Mouse (Mus musculus) limb, embryonic 15.5 days (tissue): ENCODE data around the gene Gm10645. TPM values are rescaled to one million over a fixed set of nuclear protein-coding genes. Genes with fewer than 3 reads are reported as not detected.

Source experiments
- ATAC-seq: fragments of 200-750 bp; cut with Nextera tagmentation; 2 replicates; pipeline ENCODE4 v1.8.0; 2017; ENCODE audit warnings: low read depth, moderate TSS enrichment; ENCODE audit not compliant: insufficient number of reproducible peaks, low FRiP score, low TSS enrichment
- H3K27ac ChIP-seq: fragments of 300-500 bp; sonication (generic); 2 replicates; pipeline ENCODE4 v1.5.1; 2015; ENCODE audit warnings: moderate library complexity, mild to moderate bottlenecking, inconsistent platforms
- H3K27me3 ChIP-seq: fragments of 300-500 bp; sonication (generic); 2 replicates; pipeline ENCODE4 v1.6.1; 2015; ENCODE audit warnings: inconsistent platforms
- H3K36me3 ChIP-seq: fragments of 300-500 bp; sonication (generic); 2 replicates; pipeline ENCODE4 v1.6.1; 2015; ENCODE audit warnings: inconsistent platforms
- H3K4me1 ChIP-seq: fragments of 300-500 bp; sonication (generic); 2 replicates; pipeline ENCODE4 v1.6.1; 2015; ENCODE audit warnings: inconsistent platforms
- H3K4me2 ChIP-seq: fragments of 300-500 bp; sonication (generic); 2 replicates; pipeline ENCODE4 v1.6.1; 2015; ENCODE audit warnings: mild to moderate bottlenecking, inconsistent platforms
- H3K4me3 ChIP-seq: fragments of 300-500 bp; sonication (generic); 2 replicates; pipeline ENCODE4 v1.5.1; 2015; ENCODE audit warnings: mild to moderate bottlenecking, inconsistent platforms
- H3K9ac ChIP-seq: fragments of 300-500 bp; sonication (generic); 2 replicates; pipeline ENCODE4 v1.6.1; 2015; ENCODE audit warnings: inconsistent platforms
- H3K9me3 ChIP-seq: fragments of 300-500 bp; sonication (generic); 2 replicates; pipeline ENCODE4 v1.6.1; 2016; ENCODE audit warnings: inconsistent platforms
- WGBS: fragments of 180-500 bp; shearing (Covaris S2); methylation state at CpG from one replicate; pipeline ENCODE4 v1.1.7; 2015; 5-methylcytosine and 5-hydroxymethylcytosine counted together
- polyA plus RNA-seq: library from polyadenylated mRNA; unstranded; fragments of >200 nt; fragmentation: Nextera tagmentation; extraction: Ambion mirVana; gene quantifications from 2 replicates; pipeline ENCODE4 v1.2.1, GENCODE M21; 2015

Gene Gm10645
- polyA plus RNA-seq, 1 experiment from 2014 or later = 0.70 TPM

DNA sequence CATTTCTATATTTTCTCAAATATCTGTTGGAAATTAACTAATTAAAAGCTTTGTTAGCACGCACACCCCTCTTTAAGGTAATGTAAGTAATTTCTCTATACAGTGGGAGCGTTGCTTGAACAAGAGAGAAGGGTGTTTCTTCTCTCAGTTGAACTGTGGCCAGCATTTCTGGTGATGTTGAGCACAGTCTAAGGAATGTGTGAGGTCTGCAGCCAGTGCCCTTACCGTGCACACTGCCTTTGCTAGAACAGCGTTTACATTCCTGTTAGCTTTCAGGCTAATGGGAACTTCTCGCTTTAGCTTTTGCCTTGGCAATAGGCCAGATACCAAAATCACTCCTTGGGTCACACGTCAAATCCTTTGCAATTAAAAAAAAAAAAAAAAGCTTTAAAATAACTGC lies 20.4 kb upstream of the Gm10645 start:
- ATAC-seq = no peak
- Histone ChIP-seq H3K4me2 (no peak overlapping the region), H3K9ac (no peak overlapping the region), H3K36me3 (no peaks in the 10 kb centered on the region), H3K27me3 (no peaks in the 10 kb centered on the region), H3K4me1 (peaks cover 7% of the 10 kb centered on the region; the same call in 1 of the 2 replicates), H3K4me3 (no peak overlapping the region), H3K9me3 (no peaks in the 10 kb centered on the region), H3K27ac (no peak overlapping the region)
- WGBS = 32% methylated on average over 6 of the region's 6 CpGs

- no peak for ATAC-seq
- H3K4me1 ChIP-seq = peaks cover 13% of the 10 kb centered on the region; the same call in 1 of the 2 replicates
- H3K36me3 ChIP-seq = no peaks in the 10 kb centered on the region
- H3K4me2 ChIP-seq = no peak overlapping the region
- no peaks in the 10 kb centered on the region for H3K9me3 ChIP-seq
- H3K27ac ChIP-seq = no peak overlapping the region
- 56% methylated on average over 5 of the region's 5 CpGs for WGBS
- H3K9ac ChIP-seq = no peak overlapping the region
- H3K4me3 ChIP-seq = no peak overlapping the region
- no peaks in the 10 kb centered on the region for H3K27me3 ChIP-seq
These were observed 16.8 kb upstream of the Gm10645 start for GRCm38 (mm10) chr8:83182784-83183183.

GRCm38 (mm10) chr8:83181851-83182482 lies 16.0 kb upstream of the Gm10645 start:
- H3K36me3 ChIP-seq = no peaks in the 10 kb centered on the region
- H3K27me3 ChIP-seq = no peaks in the 10 kb centered on the region
- no peaks in the 10 kb centered on the region for H3K9me3 ChIP-seq
- no peak for ATAC-seq
- H3K4me1 ChIP-seq = peaks cover 18% of the 10 kb centered on the region; the same call in 1 of the 2 replicates
- no peak overlapping the region for H3K4me3 ChIP-seq
- H3K9ac ChIP-seq = no peak overlapping the region
- H3K27ac ChIP-seq = no peak overlapping the region
- no peak overlapping the region for H3K4me2 ChIP-seq
- WGBS = 54% methylated on average over 6 of the region's 6 CpGs

- Histone ChIP-seq H3K4me3 (no peak overlapping the region), H3K27ac (no peak overlapping the region), H3K4me1 (peaks cover 15% of the 10 kb centered on the region; the same call in 1 of the 2 replicates), H3K9me3 (no peaks in the 10 kb centered on the region), H3K36me3 (no peaks in the 10 kb centered on the region), H3K9ac (no peak overlapping the region), H3K27me3 (no peaks in the 10 kb centered on the region), H3K4me2 (no peak overlapping the region)
- 11% methylated on average over 9 of the region's 9 CpGs for WGBS
- no peak for ATAC-seq
These were observed 12.3 kb upstream of the Gm10645 start for GRCm38 (mm10) chr8:83178228-83178742.

DNA sequence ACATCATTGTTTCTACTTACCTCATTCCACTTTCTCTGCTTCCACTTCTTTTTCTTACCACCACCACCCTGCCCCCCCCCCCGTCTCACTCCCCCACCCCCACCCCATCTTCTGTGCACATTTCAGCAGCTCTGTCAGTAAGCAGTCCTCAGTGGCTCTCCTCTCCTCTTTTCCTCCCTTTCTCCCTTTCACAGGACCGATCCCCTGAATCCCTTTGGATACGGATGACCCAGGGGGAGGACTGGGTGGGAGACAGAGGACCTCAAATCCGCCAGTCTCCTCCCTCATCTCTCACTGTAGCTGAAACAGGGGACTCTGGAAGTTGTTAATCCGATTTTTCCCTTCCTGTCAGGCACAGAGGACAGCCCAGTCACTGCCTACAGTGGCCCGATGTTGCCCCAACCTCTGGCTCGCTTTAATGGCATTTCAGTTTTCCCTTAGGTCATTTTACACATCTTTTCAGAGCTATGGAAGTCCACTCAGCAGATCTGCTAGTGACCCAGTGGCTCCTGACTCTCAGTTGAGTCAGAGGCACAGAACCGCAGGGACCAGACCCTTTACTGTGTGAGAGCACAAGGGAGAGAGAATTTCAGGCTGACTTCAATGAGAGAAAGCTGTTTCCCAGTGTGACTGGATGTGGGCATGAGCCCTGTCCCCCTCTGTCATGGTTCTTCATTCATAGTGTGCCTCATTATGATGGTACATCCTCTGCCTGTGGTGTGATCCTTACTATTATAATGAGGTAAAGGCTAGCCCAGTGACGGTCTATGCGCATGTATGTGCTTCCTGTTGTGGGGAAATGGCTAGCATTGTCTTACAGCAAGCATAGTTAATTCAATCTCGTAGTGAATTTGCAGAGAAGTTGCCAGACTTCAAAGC lies 11.6 kb upstream of the Gm10645 start:
- H3K9me3 ChIP-seq = no peaks in the 10 kb centered on the region
- WGBS = 28% methylated on average over 11 of the region's 11 CpGs
- H3K36me3 ChIP-seq = no peaks in the 10 kb centered on the region
- H3K27ac ChIP-seq = no peak overlapping the region
- H3K4me3 ChIP-seq = no peak overlapping the region
- peaks cover 10% of the 10 kb centered on the region; the same call in 1 of the 2 replicates for H3K4me1 ChIP-seq
- H3K27me3 ChIP-seq = no peaks in the 10 kb centered on the region
- H3K9ac ChIP-seq = no peak overlapping the region
- no peak overlapping the region for H3K4me2 ChIP-seq
- ATAC-seq = no peak

DNA sequence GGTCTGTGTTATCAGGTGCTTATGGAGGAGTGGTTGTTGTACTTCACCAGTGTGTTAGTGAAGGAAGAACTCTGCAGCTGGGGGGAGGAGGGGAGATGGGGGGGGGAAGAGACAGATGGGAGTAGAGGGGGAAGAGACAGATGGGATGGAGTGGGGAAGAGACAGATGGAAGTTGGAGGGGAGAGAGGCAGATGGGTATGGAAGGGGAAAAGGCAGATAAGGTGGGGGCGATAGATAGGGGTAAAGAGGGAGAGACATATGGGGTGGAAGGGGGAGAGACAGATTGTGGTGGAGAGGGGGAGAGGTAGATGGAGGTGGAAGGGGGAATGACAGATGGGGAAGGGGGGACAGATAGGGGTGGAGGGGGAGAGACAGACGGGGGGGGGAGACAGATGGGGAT lies 10.8 kb upstream of the Gm10645 start:
- no peak overlapping the region for H3K4me3 ChIP-seq
- H3K36me3 ChIP-seq = no peaks in the 10 kb centered on the region
- H3K27ac ChIP-seq = no peak overlapping the region
- no peaks in the 10 kb centered on the region for H3K27me3 ChIP-seq
- H3K9me3 ChIP-seq = no peaks in the 10 kb centered on the region
- WGBS = 71% methylated on average over 2 of the region's 2 CpGs
- no peak for ATAC-seq
- H3K9ac ChIP-seq = no peak overlapping the region
- no peak overlapping the region for H3K4me2 ChIP-seq
- H3K4me1 ChIP-seq = peaks cover 10% of the 10 kb centered on the region; the same call in 1 of the 2 replicates

- Histone ChIP-seq H3K4me3 (no peak overlapping the region), H3K4me2 (no peak overlapping the region), H3K36me3 (no peaks in the 10 kb centered on the region), H3K9me3 (no peaks in the 10 kb centered on the region), H3K27me3 (no peaks in the 10 kb centered on the region), H3K9ac (no peak overlapping the region), H3K4me1 (peaks cover 10% of the 10 kb centered on the region; the same call in 1 of the 2 replicates), H3K27ac (no peak overlapping the region)
- ATAC-seq = no peak
- 67% methylated on average over 10 of the region's 10 CpGs for WGBS
These were observed 9.7 kb upstream of the Gm10645 start for GRCm38 (mm10) chr8:83175680-83176079.

GRCm38 (mm10) chr8:83170894-83171293 lies 4.9 kb upstream of the Gm10645 start:
- H3K4me2 ChIP-seq = no peak overlapping the region
- ATAC-seq = no peak
- no peaks in the 10 kb centered on the region for H3K36me3 ChIP-seq
- H3K9me3 ChIP-seq = no peaks in the 10 kb centered on the region
- peaks cover 3% of the 10 kb centered on the region; the same call in 1 of the 2 replicates for H3K27me3 ChIP-seq
- H3K9ac ChIP-seq = no peak overlapping the region
- no peak overlapping the region for H3K27ac ChIP-seq
- peaks cover 2% of the 10 kb centered on the region; the same call in 1 of the 2 replicates for H3K4me1 ChIP-seq
- no peak overlapping the region for H3K4me3 ChIP-seq
- 44% methylated on average over 6 of the region's 6 CpGs for WGBS

GRCm38 (mm10) chr8:83169709-83170108 lies 3.7 kb upstream of the Gm10645 start:
- ATAC-seq = no peak
- Histone ChIP-seq H3K27me3 (peaks cover 3% of the 10 kb centered on the region; the same call in 1 of the 2 replicates), H3K4me3 (no peak overlapping the region), H3K4me2 (no peak overlapping the region), H3K9ac (no peak overlapping the region), H3K4me1 (peaks cover 13% of the 10 kb centered on the region), H3K9me3 (no peaks in the 10 kb centered on the region), H3K36me3 (no peaks in the 10 kb centered on the region), H3K27ac (no peak overlapping the region)
- WGBS = 91% methylated on average over 2 of the region's 2 CpGs

DNA sequence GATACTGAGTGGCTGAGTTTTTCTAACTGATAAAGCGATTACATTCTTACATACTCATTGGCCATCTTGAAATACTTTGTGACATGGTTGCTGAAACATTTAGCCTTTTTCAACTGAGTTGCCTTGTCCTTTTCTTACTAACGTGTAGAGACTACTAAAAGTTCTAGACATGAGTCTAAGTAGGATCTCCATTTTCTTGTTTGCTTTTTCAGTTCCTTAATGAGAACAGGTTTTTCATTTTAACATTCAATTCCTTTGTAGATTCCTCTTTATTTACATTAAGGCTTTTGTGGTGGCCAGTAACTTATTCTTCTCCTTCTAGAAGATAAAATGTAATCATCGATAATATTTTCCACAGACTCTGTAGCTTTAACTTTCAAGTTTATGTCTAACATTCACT lies 3.2 kb upstream of the Gm10645 start:
- Histone ChIP-seq H3K4me1 (peaks cover 13% of the 10 kb centered on the region), H3K9ac (no peak overlapping the region), H3K27me3 (peaks cover 5% of the 10 kb centered on the region; the same call in 1 of the 2 replicates), H3K9me3 (no peaks in the 10 kb centered on the region), H3K36me3 (no peaks in the 10 kb centered on the region), H3K4me2 (no peak overlapping the region), H3K4me3 (no peak overlapping the region), H3K27ac (no peak overlapping the region)
- whole genome bisulfite sequencing = 84% methylated on average over 3 of the region's 3 CpGs
- ATAC-seq = no peak

- Histone ChIP-seq H3K9me3 (no peaks in the 10 kb centered on the region), H3K4me2 (no peak overlapping the region), H3K36me3 (no peaks in the 10 kb centered on the region), H3K27me3 (peaks cover 10% of the 10 kb centered on the region; the same call in 1 of the 2 replicates), H3K27ac (no peak overlapping the region), H3K9ac (no peak overlapping the region), H3K4me1 (peaks cover 13% of the 10 kb centered on the region), H3K4me3 (no peak overlapping the region)
- WGBS = 60% methylated on average over 3 of the region's 3 CpGs
- no peak for ATAC-seq
These were observed 2.0 kb upstream of the Gm10645 start for GRCm38 (mm10) chr8:83167932-83168331.
